Mouse (Mus musculus) liver, adult 2 months (tissue): ENCODE results near the gene Cdkal1.

ENCODE experiments used
- CTCF ChIP-seq: fragments of 200-500 bp; IDR thresholded peaks from 2 replicates; pipeline ENCODE4 v1.5.1; 2011; ENCODE audit warnings: low read depth, low read length, control low read depth
- POLR2A ChIP-seq: fragments of 200-500 bp; IDR thresholded peaks from 2 replicates; pipeline ENCODE4 v1.6.1; 2011; ENCODE audit warnings: low read length, control low read depth; ENCODE audit not compliant: insufficient read depth; ENCODE audit errors: extremely low read depth

- TF ChIP-seq CTCF (no peak), POLR2A (no peak)
Observed at GRCm38 (mm10) chr13:29580009-29580408, 275.5 kb downstream of the Cdkal1 start.
